Mouse (Mus musculus): ENCODE measurements around the gene Gm26602.

DNA sequence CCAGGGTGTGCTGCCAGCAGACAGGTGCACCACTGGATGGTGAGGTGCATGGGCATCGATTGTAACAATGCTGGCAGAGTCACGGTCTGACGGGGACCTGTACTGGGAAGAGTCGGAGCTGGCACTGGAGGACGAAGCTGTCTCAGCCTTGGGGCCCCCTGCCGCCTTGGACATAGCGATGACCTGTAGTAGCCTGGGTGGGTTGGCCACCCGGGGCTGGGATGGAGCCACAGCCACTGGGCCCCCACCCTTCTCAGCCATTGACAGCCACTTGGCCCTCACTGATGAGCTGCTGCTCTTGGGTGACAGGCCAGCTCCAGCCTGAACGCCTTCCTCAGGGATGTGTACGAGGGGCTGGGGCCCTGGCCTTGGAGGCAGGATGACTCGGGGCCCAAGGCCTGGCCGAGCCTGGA is 45.5 kb upstream of the Gm26602 start:
- TF ChIP-seq POLR2A (IDR thresholded peaks at IDR 0.05; ENCODE audit: low read depth, low read length) (no peak), CTCF (conservative IDR thresholded peaks at IDR 0.05; ENCODE audit: insufficient read depth, insufficient read length, low read depth, low read length) (no peak)
